Mouse (Mus musculus) ZHBTc4 (cell line): ENCODE measurements around the gene Cbln4.

Source experiments
- DNase-seq: peaks from one replicate; pipeline ENCODE4 v3.0.0-alpha.2; 2011; ENCODE audit warnings: low read depth, low spot score

Cbln4 gene

DNA sequence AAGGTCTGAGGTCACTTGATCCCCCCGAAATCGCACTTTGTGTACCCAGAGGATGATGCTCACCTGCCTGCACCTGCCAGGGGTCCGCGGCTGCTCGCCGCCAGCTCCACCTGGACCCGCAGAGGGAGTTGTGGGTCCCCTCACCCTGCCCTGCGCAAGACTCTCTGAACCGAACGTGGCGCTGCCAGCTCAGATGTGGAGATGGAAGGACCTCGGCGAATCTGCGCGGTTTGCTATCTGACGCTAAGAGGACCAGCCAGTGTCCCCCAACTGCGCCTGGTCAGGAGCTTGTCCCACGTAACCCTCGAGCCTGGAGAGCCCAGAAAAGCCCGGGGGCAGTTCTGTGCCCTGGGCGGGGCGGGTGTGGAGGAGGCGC is at the start of gene Cbln4:
TSS of gene Cbln4 (minus strand) at position 232 of the 376 bp plus-strand sequence.
- peak; percentile 26 for DNase-seq

DNA sequence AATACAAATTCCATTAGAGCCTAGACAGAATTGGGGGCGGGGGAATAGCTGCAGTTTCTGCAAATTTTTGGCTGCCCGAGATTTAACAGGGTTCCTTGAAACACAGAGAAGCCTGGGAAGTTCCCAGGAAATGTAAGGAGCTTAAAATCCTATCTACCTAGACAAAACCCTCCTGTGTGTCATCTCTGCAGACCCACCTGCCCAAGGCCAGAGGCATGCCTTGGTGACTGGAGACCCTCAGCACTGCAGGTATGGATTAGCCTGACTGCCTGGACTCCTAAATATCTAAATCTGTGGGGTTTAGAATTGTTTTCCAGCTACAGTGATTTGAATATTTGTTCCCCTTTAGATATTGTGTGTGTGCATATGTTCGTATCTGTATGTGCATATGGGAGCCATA is 35.3 kb upstream of the Cbln4 start:
- DNase-seq, result no peak

DNA sequence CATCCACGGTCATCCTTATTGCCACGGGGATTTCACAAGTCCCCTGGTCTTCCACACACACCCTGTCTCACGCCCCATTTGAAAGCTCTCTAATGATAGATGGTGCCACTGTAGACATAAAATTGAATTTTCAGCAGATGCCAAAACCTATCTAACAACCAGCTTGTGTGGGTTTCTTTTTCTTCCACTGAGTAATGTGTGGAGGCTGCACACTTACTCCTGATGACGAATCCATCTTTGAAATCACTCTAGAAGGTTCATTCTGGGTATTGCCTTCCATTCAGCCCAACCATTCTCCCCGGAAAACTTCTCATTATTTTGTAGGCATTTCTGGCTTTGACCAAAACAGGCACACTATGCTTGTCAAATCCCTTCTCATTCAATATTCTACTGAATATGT is 33.0 kb upstream of the Cbln4 start:
- no peak for DNase-seq

DNA sequence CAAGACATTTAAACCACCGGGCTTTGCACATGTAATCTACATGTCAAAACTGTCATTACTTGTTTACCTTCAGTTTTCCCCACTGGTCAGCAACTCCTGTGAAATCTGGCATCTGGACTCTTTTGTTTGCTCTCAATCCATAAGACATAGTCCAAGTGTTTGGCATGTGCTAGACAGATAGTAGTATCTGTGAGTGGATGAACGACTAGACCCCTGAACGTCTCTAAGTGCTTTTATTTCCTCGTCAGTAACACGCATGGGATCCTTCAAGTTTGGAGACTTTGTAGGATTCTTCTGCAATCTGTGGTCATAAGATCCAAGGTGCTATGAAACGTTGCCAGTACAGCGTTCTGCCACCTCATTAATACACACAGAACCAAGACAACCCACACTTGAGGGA is 19.6 kb upstream of the Cbln4 start:
- no peak for DNase-seq

DNA sequence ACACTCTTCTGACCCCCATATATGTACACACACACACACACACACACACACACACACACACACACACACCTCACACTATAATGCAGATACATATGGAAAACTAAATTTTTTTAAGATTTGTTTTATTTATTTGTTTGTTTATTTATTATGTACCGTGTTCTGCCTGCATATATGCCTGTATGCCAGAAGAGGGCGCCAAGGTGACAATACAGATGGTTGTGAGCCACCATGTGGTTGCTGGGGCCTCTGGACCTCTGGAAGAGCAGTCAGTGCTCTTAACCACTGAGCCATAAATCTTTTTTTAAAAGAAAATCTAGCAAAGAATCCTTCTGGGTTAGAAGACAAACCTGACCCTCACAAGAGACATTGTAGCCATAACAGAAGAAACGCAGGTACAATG is 16.5 kb upstream of the Cbln4 start:
- DNase-seq, result peak; percentile 64

DNA sequence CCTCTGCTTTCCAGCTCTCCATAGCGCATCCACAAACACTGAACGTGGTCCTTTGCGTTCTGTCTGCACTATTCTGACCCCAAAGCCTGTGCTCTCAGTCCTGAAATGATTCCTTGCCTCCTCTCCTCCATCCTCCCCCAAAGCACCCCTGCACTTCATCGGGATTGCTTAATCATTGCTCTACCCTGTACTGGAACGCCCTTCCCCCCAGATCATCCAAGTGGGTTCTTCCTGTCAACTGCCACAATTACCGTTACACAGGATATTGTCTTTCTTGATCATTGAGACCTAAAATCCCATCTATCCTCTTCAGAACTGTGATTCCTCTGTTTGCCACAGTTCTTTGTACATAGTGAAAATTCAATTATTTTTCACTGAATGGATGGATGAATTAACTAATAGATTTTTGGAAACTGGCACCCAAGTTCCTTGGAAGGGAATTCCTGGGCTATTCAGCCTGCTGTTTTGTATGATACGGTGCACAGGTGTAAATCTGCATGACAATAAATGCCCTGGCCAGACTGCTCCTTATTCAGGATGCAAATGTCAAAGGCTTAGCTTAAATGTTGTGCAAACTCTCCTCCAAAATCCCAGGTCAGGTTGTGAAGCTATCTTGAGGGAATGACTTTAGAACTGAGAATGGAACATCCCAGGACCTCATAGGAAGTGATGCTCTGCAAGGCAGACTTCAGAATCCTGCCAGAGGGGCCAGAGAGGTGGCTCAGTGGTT is 15.8 kb upstream of the Cbln4 start:
- peak; percentile 69 for DNase-seq

DNA sequence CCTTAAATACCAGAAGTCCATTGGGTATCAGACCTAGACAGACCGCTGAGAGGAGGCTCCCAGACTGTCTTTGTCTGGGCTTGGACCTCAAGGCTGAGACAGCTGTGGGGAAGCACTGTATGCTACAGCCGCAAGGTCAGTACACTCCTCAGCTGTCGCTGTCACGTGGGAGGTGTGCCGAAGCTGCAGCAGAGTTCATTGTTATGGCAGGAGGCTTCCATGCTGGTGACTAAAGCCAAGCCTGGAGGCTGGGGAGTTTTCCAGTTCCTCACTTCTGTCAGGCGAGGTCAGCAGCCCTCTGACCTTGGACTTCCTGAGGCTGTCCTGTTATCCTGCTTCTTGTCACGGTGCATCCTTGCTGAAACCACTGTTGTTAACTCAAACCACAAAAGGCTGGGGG is 2.7 kb upstream of the Cbln4 start:
- peak; percentile 46 for DNase-seq

DNA sequence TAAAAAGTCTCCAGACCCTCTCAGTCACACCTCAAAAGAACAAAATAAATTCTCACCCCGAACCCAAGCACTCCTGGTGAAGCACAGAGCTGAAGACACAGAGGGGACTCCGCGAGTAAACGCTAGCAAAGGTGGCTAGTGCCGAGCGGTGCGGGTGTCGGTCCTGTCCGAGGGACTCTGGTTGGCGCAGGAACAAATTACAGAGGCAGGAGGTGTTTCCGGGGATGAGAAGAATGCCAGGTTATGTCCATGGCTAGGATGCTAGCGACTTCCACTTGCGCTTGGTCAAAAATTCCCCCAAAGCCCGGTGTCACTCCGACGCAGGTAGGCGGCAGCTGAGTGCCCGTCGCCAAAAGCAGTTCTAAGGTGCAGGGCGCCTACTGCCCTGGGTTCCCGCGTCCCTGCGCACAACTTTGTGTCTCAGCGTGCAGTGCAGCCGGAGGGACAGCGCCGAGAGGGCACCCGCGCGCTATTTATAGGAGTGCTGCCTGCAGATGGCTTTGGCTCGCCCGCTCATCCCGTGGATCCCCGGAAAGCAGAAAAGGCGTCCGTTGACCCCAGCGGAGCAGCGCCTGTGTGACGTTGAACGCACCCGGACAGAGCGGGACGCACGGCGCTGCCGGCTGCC is 545 bp downstream of the Cbln4 start:
- peak; percentile 56 for DNase-seq

DNA sequence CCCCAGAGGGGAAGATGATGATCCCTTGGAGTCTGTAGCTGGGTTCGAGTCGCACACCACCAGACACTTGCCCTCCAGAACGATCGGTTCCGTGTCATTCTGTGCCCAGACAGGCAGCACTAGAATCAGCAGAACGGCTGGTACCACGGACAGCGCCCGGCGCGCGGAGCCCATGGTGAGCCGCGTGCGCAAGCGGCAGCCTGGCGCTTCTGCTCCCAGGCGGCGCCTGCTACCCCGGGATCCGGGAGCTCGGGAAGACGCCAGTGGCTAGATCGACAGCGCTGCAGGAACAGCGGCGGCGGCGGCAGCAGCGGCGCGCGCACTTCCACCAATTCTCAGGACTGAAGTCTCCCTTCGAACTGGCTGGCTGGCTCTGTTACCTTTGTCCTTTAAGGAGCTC is 1.1 kb downstream of the Cbln4 start:
- DNase-seq, result peak; percentile 95

DNA sequence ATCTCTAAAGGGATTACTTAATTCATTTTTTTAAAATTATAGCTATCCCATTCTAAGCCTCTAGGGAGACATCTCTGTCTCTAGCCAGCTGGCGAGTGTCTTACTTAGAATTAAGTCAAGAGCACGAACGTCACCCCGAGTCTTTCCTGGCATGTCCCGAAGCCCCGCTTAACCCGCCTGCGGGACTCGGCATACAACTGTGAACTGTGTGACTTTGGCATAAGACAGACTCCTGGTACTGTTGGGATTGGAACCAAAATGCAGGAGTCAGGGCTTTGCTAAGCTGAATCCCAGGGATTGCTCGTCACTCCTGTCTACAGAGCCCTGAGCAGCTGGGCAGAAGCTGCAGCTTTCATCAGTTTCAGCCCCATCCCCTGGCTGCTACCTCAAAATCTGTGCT is 2.4 kb downstream of the Cbln4 start:
- no peak for DNase-seq

DNA sequence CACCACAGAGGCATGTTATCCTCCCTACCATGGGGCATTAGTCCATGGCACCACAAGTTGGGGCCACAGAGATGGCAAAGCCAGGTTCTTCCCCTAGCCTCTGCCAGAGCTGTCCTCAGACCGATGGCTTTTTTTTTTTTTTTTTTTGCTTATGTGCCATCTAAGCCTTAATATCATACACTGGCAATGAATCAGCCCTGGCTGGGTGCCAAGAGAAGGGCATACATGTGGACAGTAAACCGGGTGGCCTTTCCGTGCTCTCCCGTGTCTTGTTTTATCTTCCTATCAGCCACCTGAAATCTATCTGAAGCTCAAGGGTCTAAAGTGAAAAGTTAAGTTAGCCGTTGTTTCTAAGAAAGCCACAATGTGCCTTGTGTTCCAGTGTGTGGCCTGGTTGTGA is 3.7 kb downstream of the Cbln4 start:
- DNase-seq, result no peak

DNA sequence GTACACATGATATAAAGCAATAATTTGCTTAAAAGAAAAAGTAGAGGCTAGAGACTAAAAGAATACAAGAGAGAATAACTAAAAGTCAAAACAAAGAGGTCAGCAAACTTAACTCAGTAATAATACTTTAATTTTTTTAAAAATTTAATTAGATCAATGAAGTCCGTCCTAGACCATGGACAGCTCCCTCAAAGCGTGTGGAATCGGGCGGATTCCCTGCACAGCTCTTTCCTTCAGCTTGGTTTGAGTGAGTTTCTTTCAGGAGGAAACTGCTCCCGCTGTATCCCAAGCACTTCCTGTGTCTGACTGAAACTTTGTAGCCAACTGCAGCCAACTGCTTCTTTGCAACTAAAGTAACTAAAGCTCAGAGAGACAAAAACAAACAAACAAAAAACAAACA is 9.0 kb downstream of the Cbln4 start:
- no peak for DNase-seq

DNA sequence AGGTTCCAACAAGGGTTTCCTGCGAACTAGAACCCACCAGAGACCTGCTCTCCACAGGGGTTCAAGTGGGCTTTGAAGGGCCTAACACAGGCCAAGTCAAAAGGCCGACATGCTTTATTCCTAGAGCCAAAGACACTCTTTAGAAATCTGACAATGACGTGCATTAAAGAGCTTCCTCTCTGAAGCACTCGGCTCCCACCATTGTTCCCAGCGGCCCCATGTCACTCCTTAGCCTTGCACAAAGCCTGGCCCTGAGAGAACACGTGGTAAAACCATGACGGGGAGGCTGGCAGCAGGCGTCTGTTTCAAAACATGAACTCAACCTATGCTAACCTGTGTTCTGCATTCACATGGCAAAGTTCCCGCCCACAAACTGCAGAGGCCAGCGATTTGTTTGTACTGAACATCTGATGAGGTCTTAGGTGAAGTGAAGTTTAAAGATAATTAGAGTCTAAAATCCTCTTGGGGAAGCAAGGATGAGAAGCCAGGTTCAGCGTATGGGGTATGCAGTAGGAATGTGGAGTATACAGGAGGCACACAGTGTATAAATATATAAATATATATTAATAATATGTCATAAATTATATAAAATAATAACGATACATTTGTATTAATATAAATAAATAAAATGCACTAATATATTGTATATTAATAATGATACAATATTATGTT is 17.7 kb downstream of the Cbln4 start:
- peak; percentile 34 for DNase-seq

DNA sequence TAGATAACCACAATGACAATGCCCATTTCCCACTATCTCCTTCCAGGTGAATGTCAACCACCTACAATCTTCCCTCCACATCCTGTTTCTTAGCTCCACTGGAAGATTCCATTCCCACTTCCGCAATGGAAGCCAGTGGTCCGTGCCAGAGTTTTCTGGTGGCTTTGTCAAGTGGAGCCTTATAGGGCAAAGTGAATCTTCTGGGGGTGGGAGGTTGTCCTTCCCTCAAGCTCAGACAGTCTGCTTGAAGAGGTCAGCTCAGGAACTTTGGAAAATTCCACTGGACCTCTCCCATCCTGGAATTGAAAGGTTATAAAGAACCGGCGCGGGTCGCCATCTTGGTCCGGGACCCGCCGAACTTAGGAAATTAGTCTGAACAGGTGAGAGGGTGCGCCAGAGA is 36.5 kb downstream of the Cbln4 start:
- DNase-seq, result peak; percentile 81

DNA sequence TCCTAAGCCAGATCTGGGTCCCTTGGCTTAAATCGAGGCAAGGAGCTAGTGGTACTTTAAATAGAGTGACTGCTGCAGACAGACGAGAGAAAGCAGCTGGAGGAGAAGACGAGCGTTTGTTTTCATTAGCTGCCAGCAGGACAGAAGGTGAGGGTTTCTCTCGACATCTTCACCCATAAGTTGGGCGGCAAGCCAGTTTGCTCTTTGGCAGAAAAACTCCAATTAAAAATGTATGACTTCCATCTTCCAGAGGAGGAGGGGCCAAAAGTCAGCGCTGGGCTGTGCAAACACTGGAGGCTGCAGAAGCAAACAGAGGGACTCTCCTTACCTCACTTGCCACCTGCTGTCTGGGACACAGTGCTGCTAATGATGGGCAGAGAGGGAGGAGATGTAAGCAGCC is 37.3 kb downstream of the Cbln4 start:
- peak; percentile 7 for DNase-seq

DNA sequence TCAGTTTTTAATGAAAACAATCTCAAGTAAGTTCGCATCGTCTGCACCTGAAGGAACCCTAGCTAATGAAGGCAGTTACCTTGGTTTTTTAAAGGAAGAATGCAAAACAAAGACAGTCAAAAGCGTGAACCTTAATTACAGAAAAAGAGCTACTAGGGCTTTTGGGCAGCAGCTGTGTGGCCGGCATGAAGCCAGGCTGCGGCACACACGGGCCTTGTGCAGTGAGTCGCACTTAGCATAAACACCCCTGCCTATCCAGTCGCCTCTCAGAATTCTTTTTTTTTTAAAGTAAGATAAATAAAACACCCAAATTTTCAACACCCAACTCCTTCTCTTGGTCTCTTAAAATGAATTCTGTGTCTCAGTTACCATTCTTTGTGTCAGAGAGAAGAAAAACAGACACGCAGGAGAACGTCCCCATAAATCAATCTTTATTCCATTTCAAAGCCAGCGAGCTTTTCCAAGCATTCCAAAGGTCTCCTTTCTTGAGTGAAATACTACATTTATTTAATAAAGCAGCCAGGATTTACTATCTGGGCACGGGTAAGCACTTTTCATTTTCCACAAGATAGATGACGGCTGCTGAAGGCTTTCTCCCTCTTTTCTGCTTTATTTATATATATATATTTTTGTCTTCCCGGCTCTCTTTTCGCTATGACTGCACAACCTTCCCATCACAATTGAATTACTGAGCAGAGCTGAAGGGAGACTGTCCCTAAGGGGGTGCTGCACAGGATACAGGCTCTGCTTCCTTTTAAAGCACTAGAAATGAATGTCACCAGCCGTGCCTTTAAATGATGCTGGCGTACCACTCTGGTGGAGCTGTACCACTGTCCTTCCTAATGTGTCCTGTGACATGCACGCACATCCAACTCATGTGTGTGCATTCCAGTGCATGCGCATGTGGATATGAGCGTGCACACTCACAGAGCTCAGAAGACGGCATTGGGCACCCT is 39.0 kb downstream of the Cbln4 start:
- DNase-seq, result no peak

DNA sequence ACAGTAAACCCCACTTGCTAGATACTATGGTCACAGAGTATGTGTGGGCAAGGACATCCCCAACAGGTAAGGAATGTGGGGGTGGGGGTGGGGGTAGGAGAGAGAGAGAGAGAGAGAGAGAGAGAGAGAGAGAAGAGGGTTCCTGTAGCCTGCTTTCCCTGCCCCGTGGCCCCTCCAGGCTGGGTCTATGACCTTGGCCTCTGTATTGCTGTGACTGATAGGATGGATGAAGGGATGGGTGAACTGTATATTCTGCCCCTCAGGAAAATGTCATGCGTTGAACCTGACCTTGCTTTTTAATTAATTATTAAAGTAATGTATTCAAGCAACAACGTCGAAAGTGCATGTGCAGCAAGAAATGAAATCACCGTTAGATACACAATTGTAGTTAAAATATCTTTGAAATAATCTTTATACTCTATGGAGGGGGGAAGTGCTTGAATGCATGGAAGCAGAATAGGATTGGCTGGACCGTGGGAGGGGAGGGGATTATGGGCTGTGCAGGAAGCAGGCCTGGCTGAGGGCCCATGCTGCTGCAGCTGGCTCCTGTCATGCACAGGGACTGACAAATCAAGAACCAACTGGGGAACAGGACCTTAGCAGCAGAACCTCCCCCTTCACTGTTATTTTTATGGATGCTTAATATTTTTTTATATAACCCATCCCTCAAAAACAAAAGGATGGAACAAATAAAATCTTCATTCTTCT is 46.1 kb downstream of the Cbln4 start:
- DNase-seq, result no peak

DNA sequence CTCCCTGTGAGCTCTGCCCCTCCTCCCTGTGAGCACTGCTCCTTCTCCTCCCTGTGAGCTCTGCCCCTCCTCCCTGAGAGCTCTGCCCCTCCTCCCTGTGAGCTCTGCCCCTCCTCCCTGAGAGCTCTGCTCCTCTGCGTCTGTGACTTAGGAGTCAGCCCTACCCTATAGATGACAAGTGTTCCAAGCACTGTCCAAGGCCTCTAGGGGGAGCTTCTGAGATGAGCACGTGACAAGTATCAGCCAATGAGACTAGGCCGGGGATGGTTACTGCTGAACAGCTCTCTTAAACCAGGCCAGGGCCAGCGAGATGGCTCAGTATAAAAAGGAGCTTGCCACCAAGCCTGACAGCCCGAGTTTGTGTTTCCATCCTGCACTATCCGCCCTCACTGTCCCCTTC is 48.4 kb downstream of the Cbln4 start:
- DNase-seq, result peak; percentile 97

DNA sequence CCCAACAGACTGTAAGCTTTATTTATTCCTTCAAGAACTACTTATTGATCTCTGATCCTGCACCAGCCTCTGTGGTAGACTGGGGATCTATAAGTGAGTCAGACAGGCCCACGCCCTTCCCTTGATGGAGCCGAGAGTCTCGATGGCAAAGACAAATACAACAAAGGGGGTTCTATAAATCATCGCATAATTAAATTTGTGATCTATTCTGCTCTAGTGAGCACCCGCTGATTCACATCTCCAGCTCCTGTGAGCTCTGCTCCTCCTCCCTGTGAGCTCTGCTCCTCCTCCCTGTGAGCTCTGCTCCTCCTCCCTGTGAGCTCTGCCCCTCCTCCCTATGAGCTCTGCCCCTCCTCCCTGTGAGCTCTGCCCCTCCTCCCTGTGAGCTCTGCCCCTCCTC is 49.0 kb downstream of the Cbln4 start:
- peak; percentile 43 for DNase-seq

DNA sequence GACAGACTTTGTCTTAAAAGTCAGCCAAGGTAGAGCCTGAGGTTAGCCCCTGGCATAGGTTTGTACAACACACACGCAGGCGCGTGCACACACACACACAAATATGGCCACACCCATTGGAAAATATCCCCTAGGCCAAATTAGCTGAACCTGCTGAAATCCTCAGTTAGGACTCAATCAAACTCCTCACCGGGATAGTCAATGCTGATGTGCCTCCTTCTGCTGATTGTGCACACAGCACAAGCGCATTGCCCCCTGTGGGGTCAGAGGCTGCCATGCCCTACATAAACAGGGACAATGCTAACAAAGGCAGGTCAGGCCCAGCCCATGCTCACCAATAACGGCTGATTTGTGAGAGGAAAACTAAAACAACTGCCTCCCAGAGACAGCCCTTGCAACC is 56.6 kb downstream of the Cbln4 start:
- DNase-seq, result peak; percentile 65
